In the genomic region with DNA sequence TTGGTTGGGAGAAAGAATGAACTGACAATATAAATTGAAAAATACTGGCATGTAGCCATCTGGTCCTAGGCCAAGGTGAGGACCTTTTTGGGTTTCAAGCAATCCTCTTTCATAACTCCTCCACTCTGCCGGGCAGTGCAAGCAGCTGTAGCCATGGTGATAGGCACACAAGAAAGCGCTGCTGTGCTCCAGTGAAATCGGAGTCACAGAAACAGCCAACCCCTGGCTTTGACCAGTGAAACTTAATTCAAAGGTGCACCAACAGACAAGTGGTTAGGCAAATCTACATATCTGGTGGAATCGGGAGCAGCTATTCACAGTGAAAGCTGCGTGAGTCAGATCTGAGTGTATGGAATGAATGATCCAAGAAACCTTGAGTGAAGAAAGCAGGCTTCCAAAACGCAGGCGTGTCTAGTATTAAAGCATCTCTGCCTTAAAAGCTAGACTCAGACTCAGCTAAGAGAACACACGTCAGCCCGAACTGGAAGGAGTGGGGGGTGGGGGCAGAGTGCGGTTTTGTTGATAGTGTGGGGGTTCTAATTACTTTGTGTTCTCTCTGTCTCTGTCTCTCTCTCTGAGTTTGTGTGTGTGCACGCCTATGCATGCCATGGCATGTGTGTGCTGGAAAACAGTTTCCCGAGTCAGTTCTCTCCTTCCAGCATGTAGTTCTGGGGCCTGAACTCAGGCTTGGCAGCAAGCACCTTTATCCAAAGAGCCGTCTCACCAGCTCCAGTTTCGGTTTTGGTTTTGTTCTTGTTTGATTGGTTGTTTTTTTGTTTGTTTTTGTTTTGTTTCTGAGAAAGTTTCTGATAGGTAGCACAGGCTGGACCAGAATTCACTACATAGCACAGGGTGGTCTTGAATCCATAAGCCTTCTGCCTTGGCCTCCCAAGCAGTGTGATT, we compare ENCODE assay signal across 9 mouse cellular contexts. TPM values are rescaled to one million over a fixed set of nuclear protein-coding genes. Genes with fewer than 3 reads are reported as not detected.
A peak's percentile ranks its signal among the peaks of the same experiment; 100 is the strongest.
DNase-seq lines count a peak whose midpoint lies in the region; ATAC-seq and TF ChIP-seq lines count a peak whose summit lies in the region.
"Had no signal": no experiment of that assay in that cellular context is flagged by ENCODE, and none has a peak within 500 bp of the region (broad histone marks: within the 10 kb centered on the region; RNA-seq: fewer than 3 reads in every experiment).

No protein-coding gene starts in this region.

- no peaks in the 10 kb centered on the region for H3K9me3 ChIP-seq in ES-Bruce4 (replicated peaks; ENCODE audit: control insufficient read depth, insufficient read depth, low read length, poor library complexity, severe bottlenecking)
- H3K9me3 ChIP-seq in limb, embryonic 14.5 days (ENCODE audit: control insufficient read depth, low read length), result no peaks in the 10 kb centered on the region
- H3K9me3 ChIP-seq in midbrain, postnatal 0 days (ENCODE audit: low read length), result no peaks in the 10 kb centered on the region
- H3K9me3 ChIP-seq: neural tube, embryonic 12.5 days had no signal

- no peak overlapping the region for H3K9ac ChIP-seq in ES-Bruce4 (ENCODE audit: low read depth, poor library complexity, severe bottlenecking)
- H3K9ac ChIP-seq in limb, embryonic 14.5 days (ENCODE audit: low read depth, low read length, severe bottlenecking), result no peak overlapping the region
- H3K9ac ChIP-seq in midbrain, postnatal 0 days (replicated peaks; ENCODE audit: low read length, poor library complexity, severe bottlenecking), result no peak overlapping the region
- H3K9ac ChIP-seq: neural tube, embryonic 12.5 days had no signal

- peak overlapping the region; percentile 67 for H3K27ac ChIP-seq in ES-Bruce4 (ENCODE audit: insufficient read depth, low read length)
- no peak overlapping the region for H3K27ac ChIP-seq in limb, embryonic 14.5 days (replicated peaks; ENCODE audit: low read depth, low read length)
- no peak overlapping the region for H3K27ac ChIP-seq in midbrain, postnatal 0 days (ENCODE audit: low read depth, low read length)
- H3K27ac ChIP-seq: neural tube, embryonic 12.5 days had no signal

- no peak overlapping the region for H3K4me2 ChIP-seq in limb, embryonic 14.5 days (replicated peaks; ENCODE audit: low read depth, low read length, severe bottlenecking)
- no peak overlapping the region for H3K4me2 ChIP-seq in midbrain, postnatal 0 days (ENCODE audit: low read depth, low read length, poor library complexity, severe bottlenecking)
- H3K4me2 ChIP-seq: neural tube, embryonic 12.5 days had no signal

- DNase-seq in heart, adult 18-20 months, result peak; percentile 51 to 52
- DNase-seq in heart, postnatal 14 days, result no peak
- peak; percentile 37 for DNase-seq in limb, embryonic 14.5 days (ENCODE audit: low spot score)
- DNase-seq in midbrain, postnatal 0 days (ENCODE audit: low spot score), result peak; percentile 68
- no peak for DNase-seq in frontal cortex, postnatal 14 days (ENCODE audit: low spot score in 2 of 2)
- DNase-seq in cerebellum, adult 11-12 months, result no peak

- peaks cover 4% of the 10 kb centered on the region for H3K4me1 ChIP-seq in ES-Bruce4 (ENCODE audit: control insufficient read depth, insufficient read depth, low read length)
- peaks cover 11% of the 10 kb centered on the region; the same call in 1 of the 2 replicates for H3K4me1 ChIP-seq in limb, embryonic 14.5 days (ENCODE audit: control insufficient read depth, insufficient read depth, low read length)
- no peaks in the 10 kb centered on the region for H3K4me1 ChIP-seq in midbrain, postnatal 0 days (ENCODE audit: insufficient read depth, low read length)
- H3K4me1 ChIP-seq: neural tube, embryonic 12.5 days had no signal

- no peak for TF ChIP-seq CTCF in ES-Bruce4 (IDR thresholded peaks at IDR 0.05; ENCODE audit: low read depth, low read length)
- no peak for TF ChIP-seq CTCF in midbrain, postnatal 0 days (IDR thresholded peaks at IDR 0.05)

- no peak for TF ChIP-seq EP300 in ES-Bruce4 (IDR thresholded peaks at IDR 0.05; ENCODE audit: insufficient read depth, low read depth, low read length)

- intact Hi-C loops in heart, postnatal 14 days (cut with DNase I), result no loop called here

- WGBS in limb, embryonic 14.5 days, result 75% methylated on average over 14 of the region's 14 CpGs
- WGBS in midbrain, postnatal 0 days, result 50% methylated on average over 14 of the region's 14 CpGs

- H3K4me3 ChIP-seq in ES-Bruce4 (ENCODE audit: low read depth, low read length), result no peak overlapping the region
- no peak overlapping the region for H3K4me3 ChIP-seq in limb, embryonic 14.5 days (replicated peaks; ENCODE audit: low read length)
- no peak overlapping the region for H3K4me3 ChIP-seq in midbrain, postnatal 0 days (ENCODE audit: low read depth, low read length)
- H3K4me3 ChIP-seq: neural tube, embryonic 12.5 days had no signal

- TF ChIP-seq POLR2A in ES-Bruce4 (IDR thresholded peaks at IDR 0.05; ENCODE audit: insufficient read depth, low read length), result no peak
- no peak for TF ChIP-seq POLR2A in limb, embryonic 14.5 days (IDR thresholded peaks at IDR 0.05; ENCODE audit: borderline replicate concordance, extremely low read depth, insufficient read depth, insufficient read length)

- peak; percentile 48; the same call in 1 of the 2 replicates for ATAC-seq in erythroblast, adult 5-6 weeks (replicated peaks; ENCODE audit: low FRiP score, poor library complexity, severe bottlenecking)
- 0 out of 2 replicates have a peak, but pooled peaks have one; percentile 26 for ATAC-seq in limb, embryonic 14.5 days (ENCODE audit: low FRiP score, low read depth)
- ATAC-seq in midbrain, postnatal 0 days (ENCODE audit: low FRiP score), result no peak

- H3K36me3 ChIP-seq in ES-Bruce4 (ENCODE audit: control insufficient read depth, insufficient read depth, low read length, poor library complexity, severe bottlenecking), result peaks cover 46% of the 10 kb centered on the region
- H3K36me3 ChIP-seq in limb, embryonic 14.5 days (ENCODE audit: control insufficient read depth, insufficient read depth, low read length), result peaks cover 57% of the 10 kb centered on the region
- no peaks in the 10 kb centered on the region for H3K36me3 ChIP-seq in midbrain, postnatal 0 days (ENCODE audit: insufficient read depth, low read length)

- no peaks in the 10 kb centered on the region for H3K27me3 ChIP-seq in ES-Bruce4 (ENCODE audit: control insufficient read depth, insufficient read depth, low read length, poor library complexity, severe bottlenecking)
- no peaks in the 10 kb centered on the region; the same call in 1 of the 2 replicates for H3K27me3 ChIP-seq in limb, embryonic 14.5 days (ENCODE audit: control insufficient read depth, insufficient read depth, low read length)
- no peaks in the 10 kb centered on the region for H3K27me3 ChIP-seq in midbrain, postnatal 0 days (ENCODE audit: insufficient read depth, low read length)
- H3K27me3 ChIP-seq: neural tube, embryonic 12.5 days had no signal

RNA-seq across cellular contexts. Expression of a gene that starts 44.8 kb away (rescaled TPM):
- 10 to 100 TPM in 1 of 2 experiments, 1 to 10 TPM in 1; 8.6 to 12.3 TPM for total RNA-seq in heart, adult 18-20 months (2021)
- 10 to 100 TPM; 19.0 to 20.0 TPM for total RNA-seq in heart, postnatal 14 days (2021)
- polyA plus RNA-seq in ES-Bruce4 (2011; ENCODE audit: insufficient read depth, insufficient read length, low read depth, missing spikeins), result 69.9 and 85.8 TPM in 2 replicates
- total RNA-seq in erythroblast, adult 5-6 weeks (2015; ENCODE audit: low replicate concordance), result 54.0 and 65.0 TPM in 2 replicates
- 178 and 194 TPM in 2 replicates for total RNA-seq in erythroblast, adult 5-6 weeks (2017; ENCODE audit: low replicate concordance)
- 22.7 and 28.2 TPM in 2 replicates for polyA plus RNA-seq in limb, embryonic 14.5 days (2012; rRNA removed)
- polyA plus RNA-seq in limb, embryonic 14.5 days (2014; fragmentation: Nextera tagmentation; extraction: Ambion mirVana), result 23.0 and 24.7 TPM in 2 replicates
- total RNA-seq in midbrain, postnatal 0 days (2014; rRNA removed), result 16.8 and 22.5 TPM in 2 replicates
- polyA plus RNA-seq in midbrain, postnatal 0 days (2015; fragmentation: Nextera tagmentation; extraction: Ambion mirVana), result 7.1 and 8.9 TPM in 2 replicates

Comparison
In these comparisons a context has a peak if more than half of its experiments do, and no peak if none do; other contexts are left out.
1. DNase-seq: peak in heart, adult 18-20 months (2 of 2), limb, embryonic 14.5 days (single experiment) and midbrain, postnatal 0 days (single experiment); none in heart, postnatal 14 days (0 of 2), frontal cortex, postnatal 14 days (0 of 2) and cerebellum, adult 11-12 months (single experiment).